Mouse (Mus musculus): ENCODE measurements around the gene Calm2. TPM values are rescaled to one million over a fixed set of nuclear protein-coding genes. Genes with fewer than 3 reads are reported as not detected.

The Calm2 gene
- total and polyA plus RNA-seq, 3 experiments, result 126 to 321 (median 208) TPM

GRCm38 (mm10) chr17:87445917-87446766 is 593 bp downstream of the Calm2 start (continued):
- TF ChIP-seq EP300 (IDR thresholded peaks at IDR 0.05; ENCODE audit: low read depth in 1 of 2, low read length in 2 of 2) (no peak), CHD2 (IDR thresholded peaks at IDR 0.05; ENCODE audit: low read length) (no peak; the same call in 1 of the 2 replicates), ZMIZ1 (IDR thresholded peaks at IDR 0.05; ENCODE audit: low read depth, low read length) (no peak), MXI1 (IDR thresholded peaks at IDR 0.05; ENCODE audit: low read depth, low read length) (peak; percentile 34; the same call in 1 of the 2 replicates)

GRCm38 (mm10) chr17:87445337-87445916 is 1.3 kb downstream of the Calm2 start:
- peak overlapping the region; percentile 18 for H3K27ac ChIP-seq (ENCODE audit: control insufficient read depth, low read depth, low read length)
- peak overlapping the region; percentile 97 for H3K9ac ChIP-seq (ENCODE audit: control insufficient read depth, low read depth, low read length, poor library complexity, severe bottlenecking)
- H3K27me3 ChIP-seq (ENCODE audit: control insufficient read depth in 1 of 2, insufficient read depth in 2 of 2, low read length in 2 of 2), result no peaks in the 10 kb centered on the region
- TF ChIP-seq MAX (IDR thresholded peaks at IDR 0.05; ENCODE audit: low read length) (0 out of 2 replicates have a peak, but pooled peaks have one; percentile 24), MAFK (IDR thresholded peaks at IDR 0.05; ENCODE audit: borderline replicate concordance, low read depth, low read length) (no peak), SIN3A (IDR thresholded peaks at IDR 0.05; ENCODE audit: low read length) (peak; percentile 64; the same call in 1 of the 2 replicates), E2F4 (IDR thresholded peaks at IDR 0.05; ENCODE audit: borderline replicate concordance, low read depth, low read length) (no peak), MYB (IDR thresholded peaks at IDR 0.05; ENCODE audit: low read depth, low read length) (no peak), GABPA (IDR thresholded peaks at IDR 0.05; ENCODE audit: low read depth, low read length) (no peak), KAT2A (conservative IDR thresholded peaks at IDR 0.05; ENCODE audit: low read depth, low read length) (no peak), CHD1 (IDR thresholded peaks at IDR 0.05; ENCODE audit: low read depth, low read length) (0 out of 2 replicates have a peak, but pooled peaks have one; percentile 62)
- DNase-seq (ENCODE audit: low read depth, low spot score), result peak; percentile 56
- peaks cover 45% of the 10 kb centered on the region for H3K79me2 ChIP-seq (ENCODE audit: control insufficient read depth, insufficient read depth, low read length, poor library complexity)
- peak overlapping the region; percentile 70 to 79 for H3K4me3 ChIP-seq (ENCODE audit: control insufficient read depth in 1 of 2, insufficient read depth in 1 of 2, low read depth in 2 of 2, low read length in 2 of 2)
- H3K4me1 ChIP-seq (ENCODE audit: control insufficient read depth in 1 of 2, insufficient read depth in 2 of 2, low read length in 2 of 2), result peaks cover 15 to 23% of the 10 kb centered on the region in 2 experiments
- H3K36me3 ChIP-seq (ENCODE audit: control insufficient read depth in 1 of 2, insufficient read depth in 2 of 2, low read length in 2 of 2), result peaks cover 25 to 43% of the 10 kb centered on the region in 2 experiments
- no peaks in the 10 kb centered on the region for H3K9me3 ChIP-seq (replicated peaks; ENCODE audit: insufficient read depth, low read length)

- H3K9ac ChIP-seq (ENCODE audit: control insufficient read depth, low read depth, low read length, poor library complexity, severe bottlenecking), result no peak overlapping the region
Observed at GRCm38 (mm10) chr17:87444763-87445162, 2.0 kb downstream of the Calm2 start.

More at GRCm38 (mm10) chr17:87444763-87445162, 2.0 kb downstream of the Calm2 start:
- H3K4me1 ChIP-seq (ENCODE audit: control insufficient read depth in 1 of 2, insufficient read depth in 2 of 2, low read length in 2 of 2), result peaks cover 15 to 20% of the 10 kb centered on the region in 2 experiments
- peaks cover 50% of the 10 kb centered on the region for H3K79me2 ChIP-seq (ENCODE audit: control insufficient read depth, insufficient read depth, low read length, poor library complexity)
- H3K27ac ChIP-seq (ENCODE audit: control insufficient read depth, low read depth, low read length), result no peak overlapping the region
- peak overlapping the region in 1 of 2 experiments; percentile 79; a peak in 1 of 4 replicates for H3K4me3 ChIP-seq (ENCODE audit: control insufficient read depth in 1 of 2, insufficient read depth in 1 of 2, low read depth in 2 of 2, low read length in 2 of 2)
- no peak for DNase-seq (ENCODE audit: low read depth, low spot score)
- H3K27me3 ChIP-seq (ENCODE audit: control insufficient read depth in 1 of 2, insufficient read depth in 2 of 2, low read length in 2 of 2), result no peaks in the 10 kb centered on the region
- H3K9me3 ChIP-seq (replicated peaks; ENCODE audit: insufficient read depth, low read length), result no peaks in the 10 kb centered on the region
- peaks cover 25 to 43% of the 10 kb centered on the region in 2 experiments for H3K36me3 ChIP-seq (ENCODE audit: control insufficient read depth in 1 of 2, insufficient read depth in 2 of 2, low read length in 2 of 2)
- TF ChIP-seq HCFC1 (IDR thresholded peaks at IDR 0.05; ENCODE audit: low read depth, low read length), result no peak
- no peak for TF ChIP-seq TBP (IDR thresholded peaks at IDR 0.05; ENCODE audit: low read depth, low read length)
- no peak for TF ChIP-seq MXI1 (IDR thresholded peaks at IDR 0.05; ENCODE audit: low read depth, low read length)
- no peak for TF ChIP-seq TAL1 (IDR thresholded peaks at IDR 0.05; ENCODE audit: low read length)
- TF ChIP-seq NELFE (IDR thresholded peaks at IDR 0.05; ENCODE audit: low read depth, low read length), result no peak
- TF ChIP-seq UBTF (IDR thresholded peaks at IDR 0.05; ENCODE audit: borderline replicate concordance, insufficient read depth, low read depth, low read length), result no peak
- no peak for TF ChIP-seq MAX (IDR thresholded peaks at IDR 0.05; ENCODE audit: low read length)
- no peak for TF ChIP-seq ETS1 (IDR thresholded peaks at IDR 0.05; ENCODE audit: low read depth, low read length)
- TF ChIP-seq RAD21 (IDR thresholded peaks at IDR 0.05; ENCODE audit: low read depth, low read length), result no peak
- TF ChIP-seq ELF1 (IDR thresholded peaks at IDR 0.05; ENCODE audit: low read depth, low read length), result no peak
- no peak for TF ChIP-seq ZKSCAN1 (IDR thresholded peaks at IDR 0.05; ENCODE audit: low read depth, low read length)
- TF ChIP-seq ZMIZ1 (IDR thresholded peaks at IDR 0.05; ENCODE audit: low read depth, low read length), result no peak
- no peak for TF ChIP-seq E2F4 (IDR thresholded peaks at IDR 0.05; ENCODE audit: borderline replicate concordance, low read depth, low read length)
- no peak for TF ChIP-seq ZC3H11A (IDR thresholded peaks at IDR 0.05; ENCODE audit: low read depth, low read length)
- no peak for TF ChIP-seq CHD1 (IDR thresholded peaks at IDR 0.05; ENCODE audit: low read depth, low read length)
- TF ChIP-seq MAFK (IDR thresholded peaks at IDR 0.05; ENCODE audit: borderline replicate concordance, low read depth, low read length), result no peak

Data from MEL (cell line).